Mouse (Mus musculus) frontal cortex, postnatal 10 days (tissue): Measurements from ENCODE around the gene Gm10488.
"Not testable (repeated sequence)": the region's sequence is repeated elsewhere in the genome, so short reads cannot be mapped to it uniquely, and the experiment has no call there.

Experiments used
- DNase-seq, 2 experiments: peaks; one replicate each; pipeline ENCODE4 v3.0.0; 2022; ENCODE audit warnings: low spot score in 2 of 2, mixed read lengths in 1 of 2

Gm10488 gene

GRCm38 (mm10) chrX:29976014-29976413 is at the start of gene Gm10488:
TSS of gene Gm10488 (plus strand) at chrX:29976314.
- DNase-seq: not testable (repeated sequence)
